Mouse (Mus musculus) spleen, embryonic (tissue): ENCODE measurements at regions not wholly inside any gene's neighbourhood (a gene's known extent, or its start where the extent isn't known, plus 50 kb on each side); places are given as distances from the start of the nearest gene placed in this dataset.

Source experiments
- CTCF ChIA-PET: fragments of 350-600 bp; sonication (Branson Sonifier 250); formaldehyde crosslinking; loops from one replicate; lab custom pipeline; 2022; lab: Charles Lee

DNA sequence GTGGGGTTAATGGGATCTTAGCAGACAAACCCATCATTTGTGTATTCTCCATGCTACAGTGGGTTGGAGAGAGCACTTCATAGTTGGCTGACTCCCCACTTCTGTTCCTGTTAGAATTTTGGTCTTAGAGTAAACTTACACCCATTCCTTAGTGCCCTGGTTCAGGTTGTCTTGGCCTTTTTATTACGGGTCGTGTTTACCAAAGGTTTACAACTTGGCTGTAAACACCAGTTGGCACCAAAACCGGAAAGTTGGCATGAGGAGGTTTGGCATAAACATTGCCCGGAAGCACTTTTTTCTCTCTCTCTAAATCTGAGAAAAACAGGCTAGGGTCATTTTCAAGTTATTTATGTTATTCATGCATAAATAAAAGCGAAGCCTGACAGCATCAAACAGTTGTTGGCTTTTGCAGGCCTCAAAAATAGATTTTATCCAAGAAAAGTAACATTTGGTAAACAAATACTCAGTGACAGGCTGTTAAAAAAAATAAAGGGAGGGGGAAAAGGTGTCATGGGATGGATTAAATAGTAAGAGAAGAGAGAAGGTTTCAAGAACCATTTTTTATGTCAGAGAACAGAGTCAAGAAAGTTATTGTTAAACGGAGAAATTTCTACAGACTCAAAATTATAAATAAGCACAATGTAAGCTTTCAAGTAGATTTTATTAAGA lies 148.0 kb upstream of the Klf6 start:
- CTCF ChIA-PET = no interaction called here

DNA sequence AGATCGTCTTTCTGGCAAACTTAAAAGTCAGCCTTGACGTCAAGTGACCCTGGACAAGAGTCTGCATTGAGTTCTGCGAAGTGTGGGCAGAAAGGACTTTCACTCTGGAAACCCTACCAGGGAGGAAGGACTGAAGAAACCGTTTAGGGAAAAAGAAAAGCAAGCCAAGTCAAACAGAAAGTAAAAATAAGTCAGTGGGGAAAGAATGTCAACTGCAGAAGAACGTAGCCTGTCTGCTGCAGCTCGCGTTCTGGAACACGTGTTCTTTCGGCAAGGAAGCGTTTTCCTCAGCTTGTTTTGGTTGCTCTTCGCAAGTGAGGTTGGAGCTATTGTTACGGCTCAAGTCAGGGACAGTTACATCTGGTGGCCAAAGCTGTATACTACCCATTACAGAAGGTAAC lies 147.1 kb upstream of the Klf6 start:
- CTCF ChIA-PET = no interaction called here

DNA sequence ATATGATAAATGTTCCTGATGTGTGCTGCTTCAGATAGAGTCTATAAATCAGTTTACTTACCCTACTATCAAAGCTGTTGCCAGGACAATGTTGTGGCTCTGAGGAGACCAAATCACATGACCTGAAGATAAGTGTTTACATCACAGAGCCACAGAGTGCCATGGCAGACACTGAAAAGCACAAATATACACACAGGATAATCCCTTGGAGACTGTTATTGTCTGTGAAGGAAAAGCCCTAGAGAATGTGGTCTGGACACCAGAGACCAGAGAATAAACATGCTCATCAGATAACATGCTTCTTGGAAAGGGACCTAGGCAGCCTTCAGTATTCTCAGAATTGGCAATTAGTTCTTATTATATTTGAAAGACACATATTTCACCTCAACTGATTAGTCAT lies 146.5 kb upstream of the Klf6 start:
- CTCF ChIA-PET = no interaction called here

DNA sequence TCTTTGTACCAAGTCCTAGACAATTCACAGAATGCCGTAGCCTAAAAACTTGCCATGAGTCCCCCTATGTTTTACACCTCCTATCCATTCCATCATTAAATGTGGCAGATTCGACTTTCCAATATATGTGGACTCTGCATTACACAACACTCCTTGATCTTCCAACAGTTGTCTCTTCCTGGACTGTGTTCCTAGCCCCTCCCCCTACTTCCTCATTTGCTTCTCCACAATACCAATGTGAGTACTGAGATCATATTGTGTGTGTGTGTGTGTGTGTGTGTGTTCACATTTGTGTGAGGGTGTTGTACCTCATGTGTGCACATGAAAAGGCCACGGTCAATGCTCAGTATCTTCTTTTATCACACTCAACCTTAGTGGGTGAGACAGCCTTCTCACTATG lies 144.5 kb upstream of the Klf6 start:
- CTCF ChIA-PET = no interaction called here

DNA sequence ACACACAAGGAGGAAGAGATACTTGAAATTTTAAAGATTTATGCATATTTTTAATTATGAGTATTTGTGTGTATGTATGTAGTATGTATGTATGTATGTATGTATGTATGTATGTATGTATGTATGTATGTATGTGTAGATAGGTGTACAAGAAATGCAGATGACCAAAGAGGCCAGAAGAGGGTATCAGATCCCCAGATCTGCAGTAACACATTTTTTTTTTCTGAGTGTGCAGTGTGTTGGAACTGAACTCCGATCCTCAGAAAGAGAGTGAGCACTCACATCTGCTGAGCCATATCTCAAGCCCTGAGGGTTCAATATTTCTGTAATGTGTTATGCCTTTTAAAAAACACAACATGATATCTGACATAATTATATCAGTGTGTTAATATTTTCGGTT lies 138.0 kb upstream of the Klf6 start:
- CTCF ChIA-PET = no interaction called here

DNA sequence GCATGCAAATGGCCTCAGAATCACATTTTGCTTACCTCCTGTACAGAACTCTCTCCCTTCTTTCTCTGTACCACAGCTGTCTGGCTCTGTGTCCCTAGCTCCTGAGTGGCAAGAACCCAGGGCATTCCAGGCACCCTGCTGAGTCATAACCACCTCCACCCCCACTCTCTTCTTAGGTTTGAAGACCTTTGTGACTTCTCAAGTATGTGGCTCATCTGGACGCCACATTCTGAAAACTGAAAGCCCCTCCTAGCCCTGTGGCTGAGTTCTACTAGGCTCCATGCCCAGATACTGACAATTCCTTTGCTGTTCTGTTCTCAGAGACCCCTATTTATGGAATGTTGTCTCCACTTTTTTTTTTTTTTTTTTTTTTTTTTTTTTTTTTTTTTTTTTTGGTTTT lies 136.9 kb upstream of the Klf6 start:
- CTCF ChIA-PET = no interaction called here

DNA sequence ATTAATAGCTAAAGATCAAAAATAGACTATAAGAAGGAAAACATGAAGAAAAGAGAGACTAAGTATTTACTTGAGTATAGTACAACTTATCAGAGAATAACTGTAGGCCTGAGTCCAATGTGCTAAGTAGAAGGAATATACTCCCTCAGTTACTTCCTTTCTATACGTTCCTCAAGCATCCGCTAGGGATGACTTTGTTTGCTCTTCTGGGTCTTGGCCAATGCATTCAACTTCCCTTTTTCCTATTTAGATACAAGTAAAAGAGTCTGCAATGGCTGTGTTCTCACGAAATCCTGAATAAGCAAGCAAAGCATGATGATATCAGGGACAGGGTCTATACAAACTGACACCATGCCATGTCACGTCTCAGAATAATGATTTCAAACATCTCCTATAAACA lies 135.3 kb upstream of the Klf6 start:
- CTCF ChIA-PET = no interaction called here

DNA sequence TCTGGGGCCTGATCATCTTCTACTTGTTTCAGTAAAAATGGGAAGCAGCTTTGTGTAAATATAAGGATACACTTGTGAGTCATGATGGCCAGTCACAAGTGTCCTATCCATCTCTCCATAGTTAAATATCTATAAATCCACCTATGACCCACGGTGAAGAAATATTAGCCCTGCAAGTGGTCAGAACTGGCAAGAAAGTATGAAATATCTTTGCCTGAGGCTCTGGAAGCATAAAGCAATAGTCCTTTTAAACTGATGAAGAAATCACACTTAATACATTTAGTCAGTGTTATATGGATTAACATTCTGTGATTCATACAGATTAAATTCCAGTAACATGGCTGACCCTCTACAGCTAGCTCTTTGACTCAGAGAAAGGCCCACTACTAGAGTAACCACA lies 134.8 kb upstream of the Klf6 start:
- CTCF ChIA-PET = no interaction called here

DNA sequence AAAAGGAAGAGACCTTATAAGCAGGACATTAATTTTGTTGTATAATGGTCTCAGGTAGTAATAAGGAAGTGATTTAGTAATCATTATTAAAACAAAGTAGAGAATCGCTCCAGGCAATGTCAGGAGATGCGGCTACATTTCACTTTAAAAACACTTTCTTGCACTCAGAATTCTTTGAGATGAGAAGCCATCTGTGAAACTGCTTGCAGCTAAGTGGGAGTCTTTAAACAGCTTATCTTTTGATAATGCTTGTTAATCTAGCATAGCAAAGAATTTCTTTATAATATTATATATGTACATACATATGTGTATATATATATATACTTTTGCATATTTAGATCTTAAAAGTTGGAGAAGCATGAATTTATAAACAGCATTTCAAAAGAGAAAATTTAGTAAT lies 133.1 kb upstream of the Klf6 start:
- CTCF ChIA-PET = interaction anchor here (0.6 kb wide), 2 partner anchors 1226 to 1531 kb away, joined by 4 read pairs; no protein-coding TSS in a partner anchor

DNA sequence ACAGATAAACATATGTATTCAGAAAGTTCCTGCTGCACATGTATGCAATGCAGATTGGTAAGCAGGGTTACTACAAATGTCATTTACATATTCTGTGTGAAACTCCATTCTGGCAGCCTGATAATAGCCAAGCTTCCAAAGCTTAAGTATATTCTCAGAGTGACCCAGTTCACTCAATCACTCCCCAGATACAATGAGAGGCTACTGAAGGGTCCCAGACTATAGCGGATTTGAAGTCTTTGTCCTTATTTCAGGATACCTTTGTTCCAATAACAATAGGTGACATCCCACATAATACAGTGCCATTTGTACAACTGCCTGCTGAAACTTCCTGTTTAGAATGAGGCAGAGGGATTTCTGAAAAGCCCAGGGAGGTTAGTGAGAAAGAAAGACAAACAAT lies 132.5 kb upstream of the Klf6 start:
- CTCF ChIA-PET = no interaction called here

DNA sequence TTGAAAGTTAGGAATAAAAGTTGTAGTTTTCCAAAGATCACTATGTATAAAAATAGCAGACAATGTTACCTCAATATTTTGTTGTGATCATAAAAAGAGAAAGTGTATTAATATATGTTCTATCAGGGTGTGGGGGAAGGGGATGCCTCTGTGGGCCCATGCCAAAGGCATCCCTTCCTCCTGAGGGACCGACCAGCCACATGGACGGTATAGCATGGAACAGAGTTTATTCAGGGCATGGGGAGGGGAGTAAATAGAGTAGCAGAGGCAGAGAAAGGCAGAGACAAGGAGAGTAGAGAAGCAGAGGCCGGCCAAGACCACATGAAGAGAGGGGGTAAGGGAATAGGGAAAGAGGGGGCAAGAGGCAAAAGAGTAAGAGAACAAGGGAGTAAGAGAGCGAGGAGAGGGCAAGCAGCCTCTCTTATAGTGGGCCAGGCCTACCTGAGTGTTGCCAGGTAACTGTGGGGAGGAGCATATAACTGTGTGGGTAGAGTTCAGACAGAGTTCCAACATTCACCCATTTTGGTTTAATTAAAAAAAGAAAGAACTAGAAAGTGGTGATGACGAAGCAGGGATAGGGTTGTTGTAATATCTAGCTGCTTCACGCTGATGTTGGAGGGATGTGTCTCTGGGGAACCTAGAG lies 131.7 kb upstream of the Klf6 start:
- CTCF ChIA-PET = no interaction called here

DNA sequence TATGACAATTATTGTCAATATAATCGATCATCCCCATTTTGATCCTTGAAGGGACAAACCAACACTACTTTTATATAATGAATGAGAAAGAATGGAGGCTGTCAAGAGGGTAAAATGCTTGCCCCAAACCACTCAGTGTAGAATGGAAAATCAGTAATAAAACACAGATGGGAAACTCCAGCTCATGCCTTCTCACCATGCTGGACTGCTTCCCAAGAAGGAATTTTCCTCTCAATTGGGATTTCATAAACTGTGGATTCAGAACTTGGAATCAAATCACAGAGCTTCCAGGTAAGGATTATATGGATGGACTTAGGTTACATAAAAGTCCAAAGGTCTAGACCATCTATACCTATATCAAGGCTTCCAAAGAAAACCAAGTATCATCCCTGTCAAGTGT lies 129.1 kb upstream of the Klf6 start:
- CTCF ChIA-PET = no interaction called here

DNA sequence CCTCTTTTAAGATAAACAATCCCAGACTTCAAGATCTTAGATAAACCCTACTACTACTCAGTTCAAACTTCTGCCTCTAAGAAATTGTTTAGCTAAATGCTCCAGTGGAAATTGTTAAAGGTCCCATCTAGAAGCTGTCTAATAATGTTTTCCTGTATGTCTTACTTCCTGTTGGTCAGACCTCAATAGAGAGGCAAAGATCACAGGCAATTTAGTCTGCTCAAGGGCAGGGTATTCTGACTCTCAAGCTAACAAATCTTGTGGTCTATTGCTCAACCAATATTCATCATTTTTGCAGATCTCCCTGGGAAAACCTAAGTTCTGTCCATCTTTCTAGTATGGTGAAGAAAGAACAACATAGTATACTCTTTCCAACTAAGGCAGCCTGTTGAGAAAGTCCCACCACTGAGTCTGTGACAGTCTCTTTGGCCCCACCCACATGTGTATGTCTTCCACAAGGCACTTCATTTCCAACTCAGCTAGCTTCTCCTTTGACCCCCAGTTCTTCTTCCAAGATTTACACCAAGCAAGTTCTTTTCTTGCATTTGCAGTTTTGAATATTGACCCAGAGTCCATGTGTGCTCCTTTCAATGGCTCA lies 126.2 kb upstream of the Klf6 start:
- CTCF ChIA-PET = no interaction called here

DNA sequence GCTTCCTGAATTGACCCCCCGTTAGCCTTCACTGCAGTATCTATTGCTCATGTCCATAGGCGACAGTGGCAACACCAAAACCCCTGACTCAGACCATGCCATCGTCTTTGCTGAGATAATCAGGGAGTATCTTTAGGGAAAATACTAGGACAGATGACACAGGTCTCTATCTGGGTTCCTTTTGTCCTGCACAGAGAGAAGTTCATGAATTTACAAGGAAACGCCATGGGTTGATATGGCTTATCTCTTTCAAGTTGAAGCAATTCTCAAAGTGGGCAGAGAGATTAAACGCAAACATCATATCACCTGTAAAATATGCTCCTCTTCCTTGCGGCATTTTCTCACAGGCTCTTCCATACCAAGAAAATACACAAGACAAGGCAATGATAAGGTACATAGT lies 124.8 kb upstream of the Klf6 start:
- CTCF ChIA-PET = no interaction called here

DNA sequence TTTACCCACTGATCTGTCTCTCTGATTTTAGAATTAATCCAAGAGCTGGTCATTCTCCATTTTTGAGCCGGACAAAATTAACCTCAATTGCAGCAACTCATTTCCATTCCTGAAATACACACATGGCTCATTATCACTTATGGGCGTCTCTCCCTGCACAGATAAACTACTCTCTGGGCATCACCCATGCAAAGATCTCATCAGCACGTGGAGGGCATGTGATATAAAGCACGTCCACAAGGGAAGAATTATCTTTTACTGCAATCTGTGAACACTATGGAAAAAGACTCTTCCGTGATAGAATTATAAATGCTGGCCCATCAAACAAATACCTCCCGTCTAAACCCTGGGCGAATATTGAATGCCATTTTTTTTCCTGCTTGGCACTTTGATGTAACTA lies 124.1 kb upstream of the Klf6 start:
- CTCF ChIA-PET = no interaction called here

DNA sequence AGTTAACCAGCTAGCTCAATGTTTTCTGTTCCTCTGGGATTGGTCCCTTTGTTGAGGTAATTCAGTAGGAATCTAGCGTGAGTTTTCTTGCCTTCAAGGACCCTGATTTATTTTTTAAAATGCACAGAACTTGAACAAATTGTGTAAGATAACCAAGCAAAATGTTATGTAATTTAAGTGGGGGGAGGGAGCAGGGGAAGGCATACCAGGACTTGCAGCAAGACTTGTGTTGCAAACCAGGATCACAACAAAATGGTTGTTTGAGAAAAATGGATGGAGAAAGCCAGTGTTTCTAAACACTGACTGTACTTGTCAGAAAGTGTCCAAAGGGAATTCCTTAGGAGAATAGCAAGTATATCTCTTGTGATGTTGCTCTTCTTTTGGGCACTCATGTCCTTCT lies 120.5 kb upstream of the Klf6 start:
- CTCF ChIA-PET = no interaction called here

DNA sequence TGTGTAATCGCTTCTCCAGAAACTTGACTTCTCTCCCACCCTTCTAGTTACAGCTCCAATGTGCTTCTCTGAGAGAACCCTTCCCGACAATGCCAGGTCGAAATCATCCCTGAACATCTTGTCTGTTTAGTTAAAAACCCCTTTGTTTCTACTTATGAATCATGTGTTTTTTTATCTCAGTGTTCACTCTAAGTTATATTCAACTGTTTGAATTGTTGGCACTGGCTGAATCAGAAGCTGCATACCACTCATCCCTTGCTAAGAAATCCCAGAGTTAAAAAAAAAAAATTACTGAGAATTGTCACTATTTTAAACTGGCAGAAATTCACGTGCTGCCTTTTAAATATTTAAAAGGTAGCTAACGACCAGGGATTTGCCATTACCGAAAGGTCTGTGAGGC lies 116.3 kb upstream of the Klf6 start:
- CTCF ChIA-PET = no interaction called here

DNA sequence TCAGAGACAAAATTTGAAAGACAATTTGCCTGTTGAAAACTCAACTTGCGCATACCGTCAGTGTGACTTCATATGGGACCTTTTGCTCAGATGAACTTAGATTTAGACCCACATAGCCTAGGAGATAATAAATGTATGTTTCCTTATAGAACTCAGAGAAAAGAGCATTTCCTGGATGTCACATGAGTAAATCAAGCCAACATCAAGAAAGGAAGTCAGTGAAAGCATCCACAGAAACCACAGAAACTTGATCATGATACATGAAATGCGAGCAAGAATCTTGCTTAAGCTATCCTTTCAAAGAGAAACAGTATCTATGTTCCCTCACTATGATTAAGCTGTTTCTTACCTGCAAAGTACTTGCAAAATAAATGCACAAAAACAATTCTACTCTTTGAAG lies 104.1 kb upstream of the Klf6 start:
- CTCF ChIA-PET = no interaction called here

DNA sequence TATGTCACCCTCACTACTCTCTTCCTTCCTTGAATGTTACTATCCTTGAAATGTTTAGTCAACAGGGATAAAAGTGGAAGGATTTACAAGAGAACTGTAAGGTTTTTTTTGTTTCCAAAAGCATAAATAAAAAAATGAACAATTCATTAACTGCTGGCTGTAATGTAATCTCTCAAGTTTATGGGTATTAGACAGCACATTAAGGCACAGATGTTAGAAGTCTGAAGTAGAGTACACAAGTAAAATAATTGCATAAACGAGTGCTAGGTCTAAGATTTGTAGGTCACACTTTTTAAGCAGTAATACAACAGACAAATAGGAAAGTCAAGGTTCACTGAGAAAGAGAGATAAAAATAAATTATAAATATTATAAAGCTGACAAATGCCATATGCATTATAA lies 103.3 kb upstream of the Klf6 start:
- CTCF ChIA-PET = interaction anchor here (0.7 kb wide), 1 partner anchor 263 kb away, joined by 3 read pairs; no protein-coding TSS in a partner anchor

DNA sequence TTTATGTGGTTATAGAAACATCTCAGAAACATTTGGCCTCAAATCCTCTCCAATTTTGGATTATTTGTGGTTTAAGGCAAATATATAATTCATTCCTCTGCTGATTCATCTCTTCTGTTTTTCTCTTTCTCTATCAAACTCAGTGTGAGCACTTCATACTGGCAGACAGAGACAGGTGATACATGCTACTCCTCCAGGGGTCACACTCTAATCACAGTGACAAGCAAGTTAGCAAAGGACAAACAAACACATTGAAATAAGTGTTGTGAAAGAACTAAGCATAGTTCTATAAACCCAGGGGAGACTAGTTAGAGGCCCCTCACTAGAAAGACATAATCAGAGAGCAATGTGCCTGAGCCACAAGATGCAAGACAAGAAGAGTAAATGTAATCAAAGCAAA lies 101.3 kb upstream of the Klf6 start:
- CTCF ChIA-PET = no interaction called here

DNA sequence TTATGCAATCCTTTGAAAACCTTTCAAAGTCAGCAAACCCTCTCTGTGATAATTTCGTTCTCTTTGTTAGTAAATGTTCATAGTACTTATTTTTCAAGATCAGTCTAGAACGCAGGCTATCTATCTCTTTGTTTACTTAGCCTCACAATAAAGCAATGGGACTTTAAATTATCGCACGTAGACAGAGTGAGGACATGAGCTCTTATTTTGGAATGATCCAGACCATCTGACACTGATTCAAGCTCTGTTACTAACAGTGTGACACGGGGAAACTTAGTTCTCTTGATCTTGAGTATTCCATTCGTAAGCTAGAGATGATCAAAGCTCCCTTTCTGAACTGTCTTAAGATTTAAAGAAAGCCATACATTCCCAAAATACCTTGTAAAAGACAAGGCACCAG lies 94.9 kb upstream of the Klf6 start:
- CTCF ChIA-PET = no interaction called here

DNA sequence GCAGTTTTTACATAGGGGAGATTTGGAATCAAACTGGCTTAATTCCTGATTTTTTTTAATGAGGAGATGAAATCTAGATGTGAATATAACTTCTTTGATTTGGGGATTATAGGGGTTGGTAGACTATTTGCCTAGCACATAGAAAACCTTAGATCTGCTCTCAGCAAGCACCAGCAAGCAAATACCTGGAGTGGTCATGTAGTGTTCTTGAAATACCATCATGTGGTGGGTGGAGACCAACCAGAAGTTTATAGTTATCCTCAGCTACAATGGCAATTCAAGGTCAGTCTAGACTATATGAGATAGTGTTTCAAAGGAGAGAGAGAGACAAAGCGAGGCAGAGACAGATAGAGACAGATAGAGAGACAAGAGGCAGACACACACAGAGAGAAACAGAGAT lies 94.1 kb upstream of the Klf6 start:
- CTCF ChIA-PET = no interaction called here

DNA sequence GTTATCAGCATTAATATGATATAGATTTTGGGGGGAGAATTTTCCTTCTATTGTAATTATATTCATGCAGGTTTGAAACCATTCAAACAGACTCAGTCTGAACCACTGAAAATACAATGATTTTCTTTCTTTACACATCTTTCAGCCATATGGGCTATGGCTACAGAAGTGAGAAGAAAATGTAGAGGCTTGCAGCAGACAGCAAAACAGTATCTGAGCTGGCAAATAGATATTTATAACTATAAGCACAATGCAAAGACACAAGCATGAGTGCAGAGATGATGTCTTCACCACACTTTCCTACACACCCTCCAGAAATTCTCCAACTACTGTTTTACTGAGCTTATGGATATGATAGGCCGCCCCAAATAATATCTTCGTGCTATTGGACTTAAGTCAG lies 92.6 kb upstream of the Klf6 start:
- CTCF ChIA-PET = no interaction called here
